Mouse (Mus musculus) forelimb bud, embryonic 11.5 days (tissue): ENCODE data around the gene Rnf115.

Experiments used
- DNase-seq: peaks from one replicate; pipeline ENCODE4 v3.0.0-alpha.2; 2012; ENCODE audit warnings: low read depth, low spot score

The Rnf115 gene

GRCm38 (mm10) chr3:96832930-96833329 lies 105.5 kb downstream of the Rnf115 start:
- no peak for DNase-seq

GRCm38 (mm10) chr3:96834587-96835348 lies 107.3 kb downstream of the Rnf115 start:
- DNase-seq = no peak

GRCm38 (mm10) chr3:96836414-96836813 lies 109.0 kb downstream of the Rnf115 start:
- no peak for DNase-seq

GRCm38 (mm10) chr3:96838996-96839645 lies 111.7 kb downstream of the Rnf115 start:
- no peak for DNase-seq
